ENCODE assay signal across 21 mouse cellular contexts in the genomic region with DNA sequence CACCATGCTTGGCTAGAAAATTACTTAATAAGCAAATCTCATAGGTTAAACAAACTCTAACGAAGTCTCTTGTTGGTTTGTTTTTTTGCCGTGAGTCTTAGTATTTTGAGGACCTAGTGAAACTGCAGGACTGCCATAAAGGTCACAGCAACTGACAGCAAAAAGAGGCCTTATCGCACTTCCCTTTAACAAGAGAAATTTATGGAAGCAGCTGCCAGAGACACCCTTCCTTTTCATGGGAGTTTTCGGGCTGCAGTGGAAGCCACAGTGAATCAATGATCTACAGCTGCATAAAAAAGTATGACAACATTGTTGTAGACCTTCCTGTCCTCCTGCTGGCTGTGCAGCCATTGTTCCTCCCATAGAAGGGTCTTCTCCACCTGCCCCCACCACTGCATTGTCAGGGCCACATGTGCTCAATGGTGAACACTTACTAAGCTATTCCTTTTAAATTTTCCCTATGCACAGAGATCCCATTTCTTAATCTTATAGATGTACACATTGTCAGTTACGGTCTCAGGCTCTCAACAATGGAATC. TPM values are rescaled to one million over a fixed set of nuclear protein-coding genes. Genes with fewer than 3 reads are reported as not detected.
DNase-seq lines count a peak whose midpoint lies in the region; ATAC-seq and TF ChIP-seq lines count a peak whose summit lies in the region.
"Had no signal": no experiment of that assay in that cellular context is flagged by ENCODE, and none has a peak within 500 bp of the region (broad histone marks: within the 10 kb centered on the region; RNA-seq: fewer than 3 reads in every experiment).

No protein-coding gene starts in this region.

- H3K4me2 ChIP-seq in liver, postnatal 0 days (ENCODE audit: low read depth, low read length) = no peak overlapping the region
- H3K4me2 ChIP-seq: embryonic facial prominence, embryonic 13.5 days; hindbrain, embryonic 14.5 days; limb, embryonic 13.5 days; lung, embryonic 14.5 days; midbrain, embryonic 13.5 days; neural tube, embryonic 13.5 days had no signal

- peak; percentile 4 for DNase-seq in adrenal gland, postnatal 14 days
- DNase-seq in adrenal gland, postnatal 10 days = no peak
- peak; percentile 6 for DNase-seq in liver
- DNase-seq in liver, postnatal 0 days = no peak
- peak; percentile 25 for DNase-seq in kidney, postnatal 10 days
- no peak for DNase-seq in urinary bladder, postnatal 25 days (ENCODE audit: low spot score)
- DNase-seq: cerebellum, postnatal 10 days; gastrocnemius, postnatal 25 days; lung, postnatal 4 days; right cerebral cortex, adult 18-20 months; thymus, postnatal 14 days had no signal

- H3K27ac ChIP-seq in liver, postnatal 0 days (ENCODE audit: low read depth) = no peak overlapping the region
- H3K27ac ChIP-seq: embryonic facial prominence, embryonic 13.5 days; heart, embryonic 10.5 days; hindbrain, embryonic 14.5 days; limb, embryonic 13.5 days; midbrain, embryonic 13.5 days; neural tube, embryonic 13.5 days had no signal

- no peak for ATAC-seq in liver, postnatal 0 days
- ATAC-seq in megakaryocyte progenitor cell, adult 5-6 weeks (replicated peaks; ENCODE audit: poor library complexity) = no peak
- ATAC-seq: forebrain, embryonic 16.5 days; midbrain, embryonic 13.5 days had no signal

- H3K27me3 ChIP-seq in liver, postnatal 0 days (ENCODE audit: insufficient read depth, low read length) = no peaks in the 10 kb centered on the region
- H3K27me3 ChIP-seq: CH12.LX; embryonic facial prominence, embryonic 13.5 days; limb, embryonic 13.5 days; midbrain, embryonic 13.5 days; neural tube, embryonic 13.5 days had no signal

- no peaks in the 10 kb centered on the region for H3K9me3 ChIP-seq in liver, postnatal 0 days (ENCODE audit: low read length)
- H3K9me3 ChIP-seq: embryonic facial prominence, embryonic 13.5 days; heart, embryonic 10.5 days; limb, embryonic 13.5 days; midbrain, embryonic 13.5 days; neural tube, embryonic 13.5 days had no signal

- no peaks in the 10 kb centered on the region for H3K36me3 ChIP-seq in liver, postnatal 0 days (replicated peaks; ENCODE audit: insufficient read depth, low read length)
- H3K36me3 ChIP-seq: embryonic facial prominence, embryonic 13.5 days; heart, embryonic 10.5 days; limb, embryonic 13.5 days; midbrain, embryonic 13.5 days; neural tube, embryonic 13.5 days had no signal

- no peaks in the 10 kb centered on the region for H3K4me1 ChIP-seq in liver, postnatal 0 days (ENCODE audit: insufficient read depth)
- H3K4me1 ChIP-seq: embryonic facial prominence, embryonic 13.5 days; heart, embryonic 10.5 days; limb, embryonic 13.5 days; midbrain, embryonic 13.5 days; neural tube, embryonic 13.5 days had no signal

- no peak overlapping the region for H3K4me3 ChIP-seq in liver, postnatal 0 days (ENCODE audit: low read depth, low read length)
- H3K4me3 ChIP-seq: embryonic facial prominence, embryonic 13.5 days; heart, embryonic 10.5 days; limb, embryonic 13.5 days; midbrain, embryonic 13.5 days; neural tube, embryonic 13.5 days had no signal

- WGBS in liver, postnatal 0 days (ENCODE audit: insufficient replicate concordance) = 47% methylated on average over 5 of the region's 5 CpGs

- H3K9ac ChIP-seq in liver, postnatal 0 days (replicated peaks) = no peak overlapping the region
- H3K9ac ChIP-seq: embryonic facial prominence, embryonic 13.5 days; hindbrain, embryonic 14.5 days; limb, embryonic 13.5 days; lung, embryonic 14.5 days; midbrain, embryonic 13.5 days; neural tube, embryonic 13.5 days had no signal

- no peak for TF ChIP-seq CTCF in liver, postnatal 0 days (IDR thresholded peaks at IDR 0.05; ENCODE audit: low read depth)

- TF ChIP-seq EP300 in liver, postnatal 0 days (IDR thresholded peaks at IDR 0.05; ENCODE audit: low read depth) = no peak

RNA-seq across cellular contexts. Expression of a gene that starts 49.3 kb away (rescaled TPM):
- 5.0 and 6.2 TPM in 2 replicates for total RNA-seq in adrenal gland, postnatal 14 days (2021)
- total RNA-seq in adrenal gland, postnatal 10 days (2021) = 1 to 10 TPM; 4.4 to 7.1 TPM
- polyA plus RNA-seq in liver, postnatal 0 days (2015; fragmentation: Nextera tagmentation; extraction: Ambion mirVana) = 3.6 and 4.1 TPM in 2 replicates
- total RNA-seq in megakaryocyte progenitor cell, adult 5-6 weeks (2015) = 5.7 and 8.9 TPM in 2 replicates
- total RNA-seq in megakaryocyte progenitor cell, adult 5-6 weeks (2017) = 3.8 and 7.2 TPM in 2 replicates
- total RNA-seq: CH12.LX had no signal

Comparison
In these comparisons a context has a peak if more than half of its experiments do, and no peak if none do; other contexts are left out.
1. DNase-seq: peak in adrenal gland, postnatal 14 days (single experiment), liver (single experiment) and kidney, postnatal 10 days (single experiment); none in adrenal gland, postnatal 10 days (single experiment), liver, postnatal 0 days (single experiment) and urinary bladder, postnatal 25 days (single experiment).